Mouse (Mus musculus): Measurements from ENCODE around the gene Ica1. TPM values are rescaled to one million over a fixed set of nuclear protein-coding genes. Genes with fewer than 3 reads are reported as not detected.

Gene Ica1
- polyA plus RNA-seq (2016; fragmentation: Nextera tagmentation; extraction: Ambion mirVana), result 18.1 and 23.3 TPM in 2 replicates

GRCm38 (mm10) chr6:8778296-8778649, at the start of gene Ica1:
Gene Ica1 (minus strand): TSS chr6:8778488.
- Histone ChIP-seq H3K9ac (peak within 1 kb of the TSS; percentile 78), H3K36me3 (no peaks in the 10 kb centered on the region), H3K27ac (no peak within 1 kb of the TSS), H3K4me3 (peak within 1 kb of the TSS; percentile 80), H3K4me2 (replicated peaks) (peak within 1 kb of the TSS; percentile 90), H3K9me3 (no peaks in the 10 kb centered on the region), H3K4me1 (no peaks in the 10 kb centered on the region), H3K27me3 (no peaks in the 10 kb centered on the region; the same call in 1 of the 2 replicates)
- WGBS, result 1% methylated on average over 15 of the region's 16 CpGs
- ATAC-seq (ENCODE audit: insufficient number of reproducible peaks, insufficient read depth, low FRiP score, low TSS enrichment), result peak; percentile 73; the same call in 1 of the 2 replicates

- Histone ChIP-seq H3K27me3 (no peaks in the 10 kb centered on the region), H3K4me1 (no peaks in the 10 kb centered on the region), H3K9me3 (no peaks in the 10 kb centered on the region), H3K27ac (no peak overlapping the region), H3K4me3 (no peak overlapping the region), H3K9ac (no peak overlapping the region), H3K4me2 (replicated peaks) (no peak overlapping the region), H3K36me3 (no peaks in the 10 kb centered on the region)
- ATAC-seq (ENCODE audit: insufficient number of reproducible peaks, insufficient read depth, low FRiP score, low TSS enrichment), result no peak
- 85% methylated on average over 2 of the region's 2 CpGs for WGBS
Measured at GRCm38 (mm10) chr6:8819866-8820265, 41.6 kb upstream of the Ica1 start.

GRCm38 (mm10) chr6:8814332-8815002, 36.2 kb upstream of the Ica1 start:
- Histone ChIP-seq H3K4me1 (no peaks in the 10 kb centered on the region), H3K9ac (no peak overlapping the region), H3K4me2 (replicated peaks) (no peak overlapping the region), H3K27me3 (peaks cover 3% of the 10 kb centered on the region; the same call in 1 of the 2 replicates), H3K36me3 (no peaks in the 10 kb centered on the region), H3K4me3 (no peak overlapping the region), H3K27ac (no peak overlapping the region), H3K9me3 (no peaks in the 10 kb centered on the region)
- 67% methylated on average over 6 of the region's 6 CpGs for WGBS
- ATAC-seq (ENCODE audit: insufficient number of reproducible peaks, insufficient read depth, low FRiP score, low TSS enrichment), result no peak

GRCm38 (mm10) chr6:8802561-8803150, 24.4 kb upstream of the Ica1 start:
- WGBS, result 72% methylated on average over 3 of the region's 3 CpGs
- Histone ChIP-seq H3K9ac (no peak overlapping the region), H3K4me1 (no peaks in the 10 kb centered on the region), H3K27me3 (no peaks in the 10 kb centered on the region), H3K4me2 (replicated peaks) (no peak overlapping the region), H3K9me3 (no peaks in the 10 kb centered on the region), H3K27ac (no peak overlapping the region), H3K36me3 (no peaks in the 10 kb centered on the region), H3K4me3 (no peak overlapping the region)
- no peak for ATAC-seq (ENCODE audit: insufficient number of reproducible peaks, insufficient read depth, low FRiP score, low TSS enrichment)

GRCm38 (mm10) chr6:8792385-8792784, 14.1 kb upstream of the Ica1 start:
- Histone ChIP-seq H3K36me3 (no peaks in the 10 kb centered on the region), H3K4me3 (no peak overlapping the region), H3K4me2 (replicated peaks) (no peak overlapping the region), H3K27me3 (no peaks in the 10 kb centered on the region), H3K9ac (no peak overlapping the region), H3K27ac (no peak overlapping the region), H3K9me3 (no peaks in the 10 kb centered on the region), H3K4me1 (no peaks in the 10 kb centered on the region)
- no peak for ATAC-seq (ENCODE audit: insufficient number of reproducible peaks, insufficient read depth, low FRiP score, low TSS enrichment)
- 93% methylated on average over 5 of the region's 5 CpGs for WGBS

- H3K27me3 ChIP-seq, result no peaks in the 10 kb centered on the region
- no peak overlapping the region for H3K4me2 ChIP-seq (replicated peaks)
- H3K4me3 ChIP-seq, result no peak overlapping the region
- no peaks in the 10 kb centered on the region for H3K36me3 ChIP-seq
- no peak overlapping the region for H3K9ac ChIP-seq
- H3K9me3 ChIP-seq, result no peaks in the 10 kb centered on the region
- 80% methylated on average over 3 of the region's 3 CpGs for WGBS
- no peak for ATAC-seq (ENCODE audit: insufficient number of reproducible peaks, insufficient read depth, low FRiP score, low TSS enrichment)
- no peaks in the 10 kb centered on the region for H3K4me1 ChIP-seq
- no peak overlapping the region for H3K27ac ChIP-seq
Measured at GRCm38 (mm10) chr6:8791781-8792180, 13.5 kb upstream of the Ica1 start.

- Histone ChIP-seq H3K36me3 (no peaks in the 10 kb centered on the region), H3K9me3 (no peaks in the 10 kb centered on the region)
Measured at GRCm38 (mm10) chr6:8780618-8781017, 2.3 kb upstream of the Ica1 start.

GRCm38 (mm10) chr6:8777411-8778295, 635 bp downstream of the Ica1 start:
- H3K9ac ChIP-seq, result peak overlapping the region; percentile 78
- no peaks in the 10 kb centered on the region; the same call in 1 of the 2 replicates for H3K27me3 ChIP-seq
- H3K4me3 ChIP-seq, result peak overlapping the region; percentile 80
- ATAC-seq (ENCODE audit: insufficient number of reproducible peaks, insufficient read depth, low FRiP score, low TSS enrichment), result peak; percentile 84
- no peaks in the 10 kb centered on the region for H3K9me3 ChIP-seq
- H3K4me2 ChIP-seq (replicated peaks), result peak overlapping the region; percentile 90
- no peak overlapping the region for H3K27ac ChIP-seq
- H3K36me3 ChIP-seq, result no peaks in the 10 kb centered on the region
- WGBS, result under 1% methylated on average over 67 of the region's 69 CpGs
- no peaks in the 10 kb centered on the region for H3K4me1 ChIP-seq

More at GRCm38 (mm10) chr6:8780618-8781017, 2.3 kb upstream of the Ica1 start:
- ATAC-seq (ENCODE audit: insufficient number of reproducible peaks, insufficient read depth, low FRiP score, low TSS enrichment), result no peak
- Histone ChIP-seq H3K4me3 (no peak overlapping the region), H3K4me1 (no peaks in the 10 kb centered on the region), H3K27ac (no peak overlapping the region), H3K4me2 (replicated peaks) (no peak overlapping the region), H3K27me3 (no peaks in the 10 kb centered on the region; the same call in 1 of the 2 replicates), H3K9ac (no peak overlapping the region)

- Histone ChIP-seq H3K4me2 (replicated peaks) (no peak overlapping the region), H3K27ac (no peak overlapping the region), H3K9ac (no peak overlapping the region), H3K4me1 (no peaks in the 10 kb centered on the region), H3K9me3 (no peaks in the 10 kb centered on the region), H3K4me3 (no peak overlapping the region), H3K36me3 (no peaks in the 10 kb centered on the region), H3K27me3 (no peaks in the 10 kb centered on the region)
- ATAC-seq (ENCODE audit: insufficient number of reproducible peaks, insufficient read depth, low FRiP score, low TSS enrichment), result no peak
- 75% methylated on average over 7 of the region's 7 CpGs for WGBS
Measured at GRCm38 (mm10) chr6:8771539-8771938, 6.7 kb downstream of the Ica1 start.

GRCm38 (mm10) chr6:8770341-8770740, 7.9 kb downstream of the Ica1 start:
- ATAC-seq (ENCODE audit: insufficient number of reproducible peaks, insufficient read depth, low FRiP score, low TSS enrichment), result no peak; the same call in 1 of the 2 replicates
- Histone ChIP-seq H3K9ac (no peak overlapping the region), H3K27me3 (no peaks in the 10 kb centered on the region), H3K4me1 (no peaks in the 10 kb centered on the region), H3K4me3 (no peak overlapping the region), H3K36me3 (no peaks in the 10 kb centered on the region), H3K4me2 (replicated peaks) (no peak overlapping the region), H3K9me3 (no peaks in the 10 kb centered on the region), H3K27ac (no peak overlapping the region)
- WGBS, result 64% methylated on average over 10 of the region's 10 CpGs

- H3K4me1 ChIP-seq, result no peaks in the 10 kb centered on the region
- no peak for ATAC-seq (ENCODE audit: insufficient number of reproducible peaks, insufficient read depth, low FRiP score, low TSS enrichment)
- 54% methylated on average over 6 of the region's 6 CpGs for WGBS
- H3K4me3 ChIP-seq, result no peak overlapping the region
- H3K9ac ChIP-seq, result no peak overlapping the region
- no peak overlapping the region for H3K4me2 ChIP-seq (replicated peaks)
- H3K27me3 ChIP-seq, result no peaks in the 10 kb centered on the region
- H3K9me3 ChIP-seq, result no peaks in the 10 kb centered on the region
- no peaks in the 10 kb centered on the region for H3K36me3 ChIP-seq
- H3K27ac ChIP-seq, result no peak overlapping the region
Measured at GRCm38 (mm10) chr6:8769803-8770202, 8.5 kb downstream of the Ica1 start.

All from embryonic facial prominence, embryonic 12.5 days (tissue).